ENCODE assay signal across 15 mouse cellular contexts in genomic region chr7:35127721-35128120, GRCm38 (mm10). TPM values are rescaled to one million over a fixed set of nuclear protein-coding genes. Genes with fewer than 3 reads are reported as not detected.
DNase-seq lines count a peak whose midpoint lies in the region; ATAC-seq lines count a peak whose summit lies in the region.
"Had no signal": no experiment of that assay in that cellular context is flagged by ENCODE, and none has a peak within 500 bp of the region (broad histone marks: within the 10 kb centered on the region; RNA-seq: fewer than 3 reads in every experiment).

No protein-coding gene starts in this region.

- 11% methylated on average over 6 of the region's 6 CpGs for WGBS in liver, embryonic 15.5 days (ENCODE audit: insufficient replicate concordance)
- 30% methylated on average over 6 of the region's 6 CpGs for WGBS in liver, embryonic 11.5 days
- WGBS in embryonic facial prominence, embryonic 10.5 days = 40% methylated on average over 6 of the region's 6 CpGs

- H3K4me2 ChIP-seq in liver, embryonic 15.5 days = peak overlapping the region; percentile 1; the same call in 1 of the 2 replicates
- H3K4me2 ChIP-seq in liver, embryonic 11.5 days = no peak overlapping the region
- H3K4me2 ChIP-seq: embryonic facial prominence, embryonic 15.5 days; forebrain, embryonic 13.5 days; heart, embryonic 11.5 days; liver, embryonic 13.5 days; neural tube, embryonic 15.5 days had no signal

- peaks cover 37% of the 10 kb centered on the region for H3K4me1 ChIP-seq in liver, embryonic 15.5 days (replicated peaks)
- H3K4me1 ChIP-seq in liver, embryonic 11.5 days (replicated peaks; ENCODE audit: control insufficient read depth, insufficient read depth, low read length) = peaks cover 7% of the 10 kb centered on the region
- peaks cover 32% of the 10 kb centered on the region for H3K4me1 ChIP-seq in embryonic facial prominence, embryonic 10.5 days

- peak; percentile 43 for DNase-seq in adrenal gland, adult 8-10 months
- DNase-seq in adrenal gland, postnatal 4 days (ENCODE audit: low spot score in 2 of 2) = no peak
- no peak for DNase-seq in liver, embryonic 11.5 days (ENCODE audit: low spot score)
- peak; percentile 7 for DNase-seq in embryonic facial prominence, embryonic 10.5 days (ENCODE audit: low spot score)
- DNase-seq in frontal cortex, postnatal 25 days (ENCODE audit: low spot score in 2 of 2) = no peak
- no peak for DNase-seq in layer of hippocampus, postnatal 14 days (ENCODE audit: low spot score in 2 of 2)
- DNase-seq: liver, embryonic 13.5 days had no signal

- H3K36me3 ChIP-seq in liver, embryonic 15.5 days (replicated peaks) = no peaks in the 10 kb centered on the region
- no peaks in the 10 kb centered on the region for H3K36me3 ChIP-seq in liver, embryonic 11.5 days (ENCODE audit: control insufficient read depth, insufficient read depth, low read length)
- no peaks in the 10 kb centered on the region for H3K36me3 ChIP-seq in embryonic facial prominence, embryonic 10.5 days (replicated peaks)
- H3K36me3 ChIP-seq: embryonic facial prominence, embryonic 15.5 days; G1E; liver, embryonic 13.5 days; neural tube, embryonic 15.5 days had no signal

- no peak overlapping the region for H3K4me3 ChIP-seq in liver, embryonic 15.5 days (replicated peaks)
- no peak overlapping the region for H3K4me3 ChIP-seq in liver, embryonic 11.5 days (ENCODE audit: low read depth, low read length)
- no peak overlapping the region for H3K4me3 ChIP-seq in embryonic facial prominence, embryonic 10.5 days
- H3K4me3 ChIP-seq: embryonic facial prominence, embryonic 15.5 days; forebrain, embryonic 13.5 days; layer of hippocampus, adult 2 months; liver, embryonic 13.5 days; neural tube, embryonic 15.5 days had no signal

- ATAC-seq in liver, embryonic 15.5 days (ENCODE audit: insufficient read depth) = no peak
- ATAC-seq in liver, embryonic 11.5 days (replicated peaks; ENCODE audit: low FRiP score) = no peak
- ATAC-seq in monocyte, adult 5-6 weeks (replicated peaks; ENCODE audit: insufficient number of reproducible peaks, low FRiP score, low TSS enrichment, poor library complexity, severe bottlenecking) = peak; percentile 46
- ATAC-seq: forebrain, embryonic 13.5 days had no signal

- H3K9ac ChIP-seq in liver, embryonic 15.5 days = no peak overlapping the region
- H3K9ac ChIP-seq in liver, embryonic 11.5 days (ENCODE audit: low read depth, low read length) = no peak overlapping the region
- H3K9ac ChIP-seq: embryonic facial prominence, embryonic 15.5 days; forebrain, embryonic 13.5 days; liver, embryonic 13.5 days; neural tube, embryonic 15.5 days had no signal

- H3K27me3 ChIP-seq in liver, embryonic 15.5 days = peaks cover 2% of the 10 kb centered on the region; the same call in 1 of the 2 replicates
- peaks cover 5% of the 10 kb centered on the region for H3K27me3 ChIP-seq in liver, embryonic 11.5 days (replicated peaks; ENCODE audit: control insufficient read depth, insufficient read depth, low read length)
- peaks cover 65% of the 10 kb centered on the region for H3K27me3 ChIP-seq in embryonic facial prominence, embryonic 10.5 days (replicated peaks; ENCODE audit: low read depth, poor library complexity, severe bottlenecking)

- no peak overlapping the region for H3K27ac ChIP-seq in liver, embryonic 15.5 days (replicated peaks)
- no peak overlapping the region for H3K27ac ChIP-seq in liver, embryonic 11.5 days (ENCODE audit: low read depth, low read length)
- H3K27ac ChIP-seq in embryonic facial prominence, embryonic 10.5 days (replicated peaks) = no peak overlapping the region
- H3K27ac ChIP-seq: forebrain, embryonic 13.5 days; layer of hippocampus, adult 2 months; liver, embryonic 13.5 days; neural tube, embryonic 15.5 days had no signal

- no peaks in the 10 kb centered on the region for H3K9me3 ChIP-seq in liver, embryonic 15.5 days (replicated peaks)
- H3K9me3 ChIP-seq in liver, embryonic 11.5 days (ENCODE audit: control insufficient read depth, low read length) = no peaks in the 10 kb centered on the region
- H3K9me3 ChIP-seq in embryonic facial prominence, embryonic 10.5 days = no peaks in the 10 kb centered on the region
- H3K9me3 ChIP-seq: embryonic facial prominence, embryonic 15.5 days; forebrain, embryonic 13.5 days; G1E; liver, embryonic 13.5 days; neural tube, embryonic 15.5 days had no signal

RNA-seq across cellular contexts. Expression of gene Cebpa, which starts 8.6 kb away (rescaled TPM):
- 100 to 1,000 TPM in 2 of 4 experiments, 10 to 100 TPM in 2; 45.2 to 106 (median 92.9) TPM for total RNA-seq in adrenal gland, adult 8-10 months (2022)
- total RNA-seq in adrenal gland, postnatal 4 days (2021) = 10 to 100 TPM; 66.2 to 78.9 TPM
- polyA plus RNA-seq in liver, embryonic 15.5 days (2015; fragmentation: Nextera tagmentation; extraction: Ambion mirVana) = 11.0 and 13.8 TPM in 2 replicates
- 6.9 and 8.2 TPM in 2 replicates for polyA plus RNA-seq in liver, embryonic 11.5 days (2014; fragmentation: Nextera tagmentation; extraction: Ambion mirVana)
- 0.39 and 0.45 TPM in 2 replicates for polyA plus RNA-seq in embryonic facial prominence, embryonic 10.5 days (2016; fragmentation: Nextera tagmentation; extraction: Ambion mirVana)
- total RNA-seq in monocyte, adult 5-6 weeks (2017) = 9.3 to 16.4 TPM (median 10.3 TPM) in 3 replicates
- 10 to 100 TPM; 16.4 to 16.9 TPM for total RNA-seq in layer of hippocampus, postnatal 14 days (2021)
- total RNA-seq: G1E had no signal

RNA-seq across cellular contexts. Expression of gene Slc7a10, which starts 58.5 kb away (rescaled TPM):
- total RNA-seq in adrenal gland, adult 8-10 months (2022) = 10 to 100 TPM; 12.2 to 29.7 (median 14.9) TPM
- 1 to 10 TPM; 3.6 to 4.2 TPM for total RNA-seq in adrenal gland, postnatal 4 days (2021)
- polyA plus RNA-seq in liver, embryonic 15.5 days (2015; fragmentation: Nextera tagmentation; extraction: Ambion mirVana) = 0.60 and 1.0 TPM in 2 replicates
- 0.60 and 1.9 TPM in 2 replicates for polyA plus RNA-seq in liver, embryonic 11.5 days (2014; fragmentation: Nextera tagmentation; extraction: Ambion mirVana)
- 0.53 and 0.69 TPM in 2 replicates for polyA plus RNA-seq in embryonic facial prominence, embryonic 10.5 days (2016; fragmentation: Nextera tagmentation; extraction: Ambion mirVana)
- total RNA-seq in monocyte, adult 5-6 weeks (2017) = not detected in 3 replicates
- 10 to 100 TPM; 54.5 to 63.4 TPM for total RNA-seq in layer of hippocampus, postnatal 14 days (2021)
- polyA plus RNA-seq: G1E had no signal

Comparison
In these comparisons a context has a peak if more than half of its experiments do, and no peak if none do; other contexts are left out.
1. DNase-seq: peak in adrenal gland, adult 8-10 months (single experiment) and embryonic facial prominence, embryonic 10.5 days (single experiment); none in adrenal gland, postnatal 4 days (0 of 2), liver, embryonic 11.5 days (single experiment), frontal cortex, postnatal 25 days (0 of 2) and layer of hippocampus, postnatal 14 days (0 of 2).